Mouse (Mus musculus) heart, embryonic 13.5 days (tissue): ENCODE data around the gene Ift43. TPM values are rescaled to one million over a fixed set of nuclear protein-coding genes. Genes with fewer than 3 reads are reported as not detected.

ENCODE experiments used
- ATAC-seq: fragments of 200-750 bp; cut with Nextera tagmentation; 2 replicates; pipeline ENCODE4 v1.8.0; 2017; ENCODE audit warnings: moderate TSS enrichment; ENCODE audit not compliant: insufficient number of reproducible peaks, low FRiP score, low TSS enrichment; ENCODE audit errors: extremely low read depth
- H3K27ac ChIP-seq: fragments of 300-500 bp; sonication (generic); replicated peaks from 2 replicates; pipeline ENCODE4 v1.5.1; 2015; ENCODE audit warnings: moderate library complexity, mild to moderate bottlenecking, inconsistent platforms
- H3K27me3 ChIP-seq: fragments of 300-500 bp; sonication (generic); replicated peaks from 2 replicates; pipeline ENCODE4 v1.6.1; 2015; ENCODE audit warnings: mild to moderate bottlenecking, inconsistent platforms
- H3K36me3 ChIP-seq: fragments of 300-500 bp; sonication (generic); 2 replicates; pipeline ENCODE4 v1.6.1; 2015; ENCODE audit warnings: mild to moderate bottlenecking, inconsistent platforms
- H3K4me1 ChIP-seq: fragments of 300-500 bp; sonication (generic); 2 replicates; pipeline ENCODE4 v1.6.1; 2015; ENCODE audit warnings: inconsistent platforms
- H3K4me2 ChIP-seq: fragments of 300-500 bp; sonication (generic); 2 replicates; pipeline ENCODE4 v1.6.1; 2015; ENCODE audit warnings: inconsistent platforms, mild to moderate bottlenecking, moderate library complexity
- H3K4me3 ChIP-seq: fragments of 300-500 bp; sonication (generic); 2 replicates; pipeline ENCODE4 v1.5.1; 2015; ENCODE audit warnings: moderate library complexity, mild to moderate bottlenecking, inconsistent platforms
- H3K9ac ChIP-seq: fragments of 300-500 bp; sonication (generic); 2 replicates; pipeline ENCODE4 v1.6.1; 2015; ENCODE audit warnings: inconsistent platforms, mild to moderate bottlenecking, moderate library complexity
- H3K9me3 ChIP-seq: fragments of 300-500 bp; sonication (generic); 2 replicates; pipeline ENCODE4 v1.6.1; 2016; ENCODE audit warnings: inconsistent platforms
- WGBS: fragments of 180-500 bp; shearing (Covaris S2); methylation state at CpG from one replicate; pipeline ENCODE4 v1.1.7; 2015; ENCODE audit warnings: mixed read lengths; 5-methylcytosine and 5-hydroxymethylcytosine counted together
- polyA plus RNA-seq: library from polyadenylated mRNA; unstranded; fragments of >200 nt; fragmentation: Nextera tagmentation; extraction: Ambion mirVana; gene quantifications from 2 replicates; pipeline ENCODE4 v1.2.1, GENCODE M21; 2015

Ift43 gene
- polyA plus RNA-seq, 1 experiment from 2014 or later: 108 TPM

GRCm38 (mm10) chr12:86155176-86155575, 72.8 kb downstream of the Ift43 start:
- no peak overlapping the region for H3K4me2 ChIP-seq

GRCm38 (mm10) chr12:86157166-86157565, 74.8 kb downstream of the Ift43 start:
- Histone ChIP-seq H3K27me3 (no peaks in the 10 kb centered on the region), H3K27ac (no peak overlapping the region), H3K4me1 (peaks cover 50% of the 10 kb centered on the region), H3K4me3 (no peak overlapping the region), H3K36me3 (peaks cover 17% of the 10 kb centered on the region), H3K9ac (no peak overlapping the region), H3K4me2 (no peak overlapping the region), H3K9me3 (peaks cover 6% of the 10 kb centered on the region)
- WGBS: 78% methylated on average over 8 of the region's 8 CpGs
- ATAC-seq: no peak

More at GRCm38 (mm10) chr12:86155176-86155575, 72.8 kb downstream of the Ift43 start:
- 84% methylated on average over 8 of the region's 8 CpGs for WGBS
- Histone ChIP-seq H3K4me3 (no peak overlapping the region), H3K27me3 (no peaks in the 10 kb centered on the region), H3K27ac (no peak overlapping the region), H3K4me1 (peaks cover 56% of the 10 kb centered on the region), H3K36me3 (peaks cover 8% of the 10 kb centered on the region), H3K9me3 (peaks cover 3% of the 10 kb centered on the region; the same call in 1 of the 2 replicates), H3K9ac (no peak overlapping the region)
- no peak for ATAC-seq

- 14% methylated on average over 8 of the region's 8 CpGs for WGBS
- ATAC-seq: no peak; the same call in 1 of the 2 replicates
These were observed 75.6 kb downstream of the Ift43 start for GRCm38 (mm10) chr12:86157894-86158444.

GRCm38 (mm10) chr12:86158689-86159483, 76.5 kb downstream of the Ift43 start:
- no peak overlapping the region for H3K4me3 ChIP-seq
- H3K4me1 ChIP-seq: peaks cover 46% of the 10 kb centered on the region
- peak overlapping the region; percentile 38 for H3K9ac ChIP-seq
- 57% methylated on average over 20 of the region's 20 CpGs for WGBS
- peaks cover 6% of the 10 kb centered on the region for H3K9me3 ChIP-seq
- H3K36me3 ChIP-seq: peaks cover 17% of the 10 kb centered on the region
- H3K27ac ChIP-seq: peak overlapping the region; percentile 73
- no peaks in the 10 kb centered on the region for H3K27me3 ChIP-seq
- no peak for ATAC-seq
- no peak overlapping the region for H3K4me2 ChIP-seq

More at GRCm38 (mm10) chr12:86157894-86158444, 75.6 kb downstream of the Ift43 start:
- Histone ChIP-seq H3K27me3 (no peaks in the 10 kb centered on the region), H3K9ac (peak overlapping the region; percentile 38; the same call in 1 of the 2 replicates), H3K4me1 (peaks cover 45% of the 10 kb centered on the region), H3K27ac (peak overlapping the region; percentile 73), H3K4me2 (0 out of 2 replicates have a peak overlapping the region, but pooled peaks have one; percentile 2), H3K4me3 (no peak overlapping the region), H3K9me3 (peaks cover 6% of the 10 kb centered on the region), H3K36me3 (peaks cover 17% of the 10 kb centered on the region)

- WGBS: 89% methylated on average over 6 of the region's 6 CpGs
- no peak overlapping the region for H3K4me2 ChIP-seq
- H3K36me3 ChIP-seq: peaks cover 17% of the 10 kb centered on the region
- peaks cover 52% of the 10 kb centered on the region for H3K4me1 ChIP-seq
- no peaks in the 10 kb centered on the region for H3K27me3 ChIP-seq
- H3K9ac ChIP-seq: no peak overlapping the region
- no peak overlapping the region for H3K4me3 ChIP-seq
- ATAC-seq: no peak
- H3K27ac ChIP-seq: no peak overlapping the region
- peaks cover 6% of the 10 kb centered on the region for H3K9me3 ChIP-seq
These were observed 79.1 kb downstream of the Ift43 start for GRCm38 (mm10) chr12:86161436-86161835.

- Histone ChIP-seq H3K27ac (no peak overlapping the region), H3K4me1 (peaks cover 56% of the 10 kb centered on the region), H3K9ac (no peak overlapping the region), H3K36me3 (peaks cover 17% of the 10 kb centered on the region), H3K27me3 (no peaks in the 10 kb centered on the region), H3K4me3 (no peak overlapping the region), H3K9me3 (peaks cover 6% of the 10 kb centered on the region), H3K4me2 (no peak overlapping the region)
- WGBS: 80% methylated on average over 5 of the region's 5 CpGs
- no peak for ATAC-seq
These were observed 79.6 kb downstream of the Ift43 start for GRCm38 (mm10) chr12:86161942-86162341.

- Histone ChIP-seq H3K27ac (no peak overlapping the region), H3K4me1 (peaks cover 46% of the 10 kb centered on the region)
- WGBS: 47% methylated on average over 12 of the region's 12 CpGs
These were observed 80.8 kb downstream of the Ift43 start for GRCm38 (mm10) chr12:86162890-86163816.

GRCm38 (mm10) chr12:86166244-86166643, 83.9 kb downstream of the Ift43 start:
- 17% methylated on average over 2 of the region's 2 CpGs for WGBS
- H3K27me3 ChIP-seq: no peaks in the 10 kb centered on the region
- H3K9me3 ChIP-seq: no peaks in the 10 kb centered on the region
- H3K4me3 ChIP-seq: no peak overlapping the region
- H3K36me3 ChIP-seq: peaks cover 9% of the 10 kb centered on the region
- H3K9ac ChIP-seq: no peak overlapping the region
- peaks cover 31% of the 10 kb centered on the region for H3K4me1 ChIP-seq
- no peak overlapping the region for H3K27ac ChIP-seq
- H3K4me2 ChIP-seq: no peak overlapping the region
- no peak for ATAC-seq

More at GRCm38 (mm10) chr12:86162890-86163816, 80.8 kb downstream of the Ift43 start:
- no peak for ATAC-seq
- no peak overlapping the region for H3K4me2 ChIP-seq
- peaks cover 17% of the 10 kb centered on the region for H3K36me3 ChIP-seq
- 0 out of 2 replicates have a peak overlapping the region, but pooled peaks have one; percentile 13 for H3K9ac ChIP-seq
- H3K4me3 ChIP-seq: no peak overlapping the region
- peaks cover 6% of the 10 kb centered on the region for H3K9me3 ChIP-seq
- no peaks in the 10 kb centered on the region for H3K27me3 ChIP-seq

- no peaks in the 10 kb centered on the region for H3K9me3 ChIP-seq
- no peaks in the 10 kb centered on the region for H3K27me3 ChIP-seq
- WGBS: 47% methylated on average over 9 of the region's 9 CpGs
- H3K4me3 ChIP-seq: no peak overlapping the region
- no peak overlapping the region for H3K9ac ChIP-seq
- H3K27ac ChIP-seq: no peak overlapping the region
- H3K4me1 ChIP-seq: peaks cover 31% of the 10 kb centered on the region
- no peak overlapping the region for H3K4me2 ChIP-seq
- no peak for ATAC-seq
- peaks cover under 1% of the 10 kb centered on the region; the same call in 1 of the 2 replicates for H3K36me3 ChIP-seq
These were observed 84.7 kb downstream of the Ift43 start for GRCm38 (mm10) chr12:86167075-86167474.

GRCm38 (mm10) chr12:86168712-86169111, 86.4 kb downstream of the Ift43 start:
- 13% methylated on average over 1 of the region's 1 CpGs for WGBS
- Histone ChIP-seq H3K27ac (no peak overlapping the region), H3K4me3 (no peak overlapping the region), H3K9me3 (no peaks in the 10 kb centered on the region), H3K4me1 (peaks cover 20% of the 10 kb centered on the region; the same call in 1 of the 2 replicates), H3K27me3 (peaks cover 5% of the 10 kb centered on the region; the same call in 1 of the 2 replicates), H3K36me3 (no peaks in the 10 kb centered on the region), H3K4me2 (no peak overlapping the region), H3K9ac (no peak overlapping the region)
- ATAC-seq: no peak

GRCm38 (mm10) chr12:86169195-86169594, 86.9 kb downstream of the Ift43 start:
- Histone ChIP-seq H3K4me3 (no peak overlapping the region), H3K27ac (no peak overlapping the region), H3K9ac (no peak overlapping the region), H3K4me1 (peaks cover 17% of the 10 kb centered on the region; the same call in 1 of the 2 replicates), H3K4me2 (no peak overlapping the region), H3K9me3 (no peaks in the 10 kb centered on the region), H3K36me3 (no peaks in the 10 kb centered on the region), H3K27me3 (peaks cover 5% of the 10 kb centered on the region; the same call in 1 of the 2 replicates)
- no peak for ATAC-seq
- WGBS: 71% methylated on average over 5 of the region's 5 CpGs
